Mouse (Mus musculus) embryonic facial prominence, embryonic 11.5 days (tissue): Measurements from ENCODE around the gene Lgals7. TPM values are rescaled to one million over a fixed set of nuclear protein-coding genes. Genes with fewer than 3 reads are reported as not detected.

Source experiments
- ATAC-seq: fragments of 200-750 bp; cut with Nextera tagmentation; replicated peaks from 2 replicates; pipeline ENCODE4 v1.8.0; 2017; ENCODE audit warnings: low read depth; ENCODE audit not compliant: insufficient number of reproducible peaks, low FRiP score, low TSS enrichment
- DNase-seq: peaks from one replicate; pipeline ENCODE4 v3.0.0-alpha.2; 2015; ENCODE audit warnings: low spot score
- H3K27ac ChIP-seq: fragments of 300-500 bp; sonication (generic); replicated peaks from 2 replicates; pipeline ENCODE4 v1.5.1; 2014; ENCODE audit warnings: mild to moderate bottlenecking, low read depth, low read length, control low read depth
- H3K27me3 ChIP-seq: fragments of 300-500 bp; sonication (generic); 2 replicates; pipeline ENCODE4 v1.6.1; 2014; ENCODE audit warnings: mild to moderate bottlenecking, low read length, moderate library complexity, mixed read lengths; ENCODE audit not compliant: control insufficient read depth, insufficient read depth
- H3K36me3 ChIP-seq: fragments of 300-500 bp; sonication (generic); replicated peaks from 2 replicates; pipeline ENCODE4 v1.6.1; 2014; ENCODE audit warnings: low read depth, mild to moderate bottlenecking, low read length, moderate library complexity, mixed read lengths; ENCODE audit not compliant: control insufficient read depth, insufficient read depth
- H3K4me1 ChIP-seq: fragments of 300-500 bp; sonication (generic); 2 replicates; pipeline ENCODE4 v1.6.1; 2014; ENCODE audit warnings: low read length, mixed read lengths; ENCODE audit not compliant: control insufficient read depth, insufficient read depth
- H3K4me2 ChIP-seq: fragments of 300-500 bp; sonication (generic); 2 replicates; pipeline ENCODE4 v1.6.1; 2014; ENCODE audit warnings: low read depth, mild to moderate bottlenecking, control low read depth, low read length, moderate library complexity
- H3K4me3 ChIP-seq: fragments of 300-500 bp; sonication (generic); 2 replicates; pipeline ENCODE4 v1.5.1; 2014; ENCODE audit warnings: low read depth, low read length, control low read depth
- H3K9ac ChIP-seq: fragments of 300-500 bp; sonication (generic); replicated peaks from 2 replicates; pipeline ENCODE4 v1.6.1; 2014; ENCODE audit warnings: mild to moderate bottlenecking, control low read depth, low read length
- H3K9me3 ChIP-seq: fragments of 300-500 bp; sonication (generic); replicated peaks from 2 replicates; pipeline ENCODE4 v1.6.1; 2016; ENCODE audit warnings: mild to moderate bottlenecking, low read length, inconsistent platforms, mixed read lengths; ENCODE audit not compliant: control insufficient read depth
- WGBS: fragments of 180-500 bp; shearing (Covaris S2); extraction: QIAGEN DNeasy Blood & Tissue Kit; methylation state at CpG from one replicate; pipeline ENCODE4 v1.1.7; 2014; 5-methylcytosine and 5-hydroxymethylcytosine counted together
- polyA plus RNA-seq: library from polyadenylated mRNA; unstranded; fragments of >200 nt; fragmentation: Nextera tagmentation; extraction: Ambion mirVana; gene quantifications from 2 replicates; pipeline ENCODE4 v1.2.1, GENCODE M21; 2014

The Lgals7 gene
- polyA plus RNA-seq, 1 experiment from 2014 or later, result 0.98 TPM

GRCm38 (mm10) chr7:28833723-28834347, 29.8 kb upstream of the Lgals7 start, which contains the start of gene Lgals4:
TSS of gene Lgals4 (plus strand) at chr7:28833854.
- no peak for ATAC-seq
- H3K9me3 ChIP-seq, result no peaks in the 10 kb centered on the region
- whole genome bisulfite sequencing, result 91% methylated on average over 6 of the region's 6 CpGs
- no peaks in the 10 kb centered on the region for H3K36me3 ChIP-seq
- DNase-seq, result no peak
- no peak within 1 kb of the TSS for H3K4me3 ChIP-seq
- no peaks in the 10 kb centered on the region for H3K27me3 ChIP-seq
- H3K9ac ChIP-seq, result no peak within 1 kb of the TSS
- no peak within 1 kb of the TSS for H3K4me2 ChIP-seq
- H3K27ac ChIP-seq, result no peak within 1 kb of the TSS
- no peaks in the 10 kb centered on the region for H3K4me1 ChIP-seq

DNA sequence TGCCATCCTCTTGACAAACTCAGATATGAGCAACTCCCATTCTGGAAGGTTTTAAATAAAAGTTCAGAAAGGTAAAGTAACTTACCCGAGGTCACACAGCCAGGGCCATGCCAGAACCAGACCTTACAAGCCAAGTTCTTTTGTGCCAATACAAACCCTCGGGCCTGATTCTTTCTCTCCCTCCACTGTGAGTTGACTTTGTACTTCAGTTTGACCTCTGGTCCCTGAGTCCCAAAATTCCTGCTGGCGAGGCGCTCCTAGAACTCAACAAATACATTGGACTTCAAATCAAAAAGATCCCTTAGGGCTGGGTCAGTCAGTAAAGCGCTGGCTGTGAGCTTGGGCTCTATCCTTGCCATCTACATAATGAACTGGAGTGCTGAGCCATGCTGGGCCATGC, 26.7 kb upstream of the Lgals7 start:
- no peak overlapping the region for H3K9ac ChIP-seq
- no peak overlapping the region for H3K27ac ChIP-seq
- H3K27me3 ChIP-seq, result no peaks in the 10 kb centered on the region
- 83% methylated on average over 5 of the region's 5 CpGs for WGBS
- no peak overlapping the region for H3K4me2 ChIP-seq
- DNase-seq (no peak), ATAC-seq (no peak)
- no peaks in the 10 kb centered on the region for H3K36me3 ChIP-seq
- no peaks in the 10 kb centered on the region for H3K4me1 ChIP-seq
- no peak overlapping the region for H3K4me3 ChIP-seq
- no peaks in the 10 kb centered on the region for H3K9me3 ChIP-seq

DNA sequence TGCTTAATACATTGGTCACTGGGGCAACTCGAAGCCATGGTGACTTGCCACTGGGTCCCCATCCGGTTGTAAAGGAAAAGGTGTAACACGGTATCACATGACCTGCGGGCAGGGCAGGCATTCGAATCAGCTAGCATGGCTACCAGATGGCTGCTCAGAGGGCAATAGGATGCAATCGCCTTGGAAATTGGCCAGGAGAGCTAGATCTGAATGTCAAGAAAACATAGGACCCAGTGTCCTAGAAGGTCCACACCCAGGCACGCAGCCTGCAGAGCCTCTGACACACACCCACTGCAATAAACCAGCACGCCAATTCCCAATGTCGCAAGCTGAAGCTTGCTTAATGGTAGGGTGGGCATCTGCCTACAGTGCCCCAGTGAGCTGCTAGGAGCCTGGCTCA, 25.3 kb upstream of the Lgals7 start:
- no peak overlapping the region for H3K27ac ChIP-seq

DNA sequence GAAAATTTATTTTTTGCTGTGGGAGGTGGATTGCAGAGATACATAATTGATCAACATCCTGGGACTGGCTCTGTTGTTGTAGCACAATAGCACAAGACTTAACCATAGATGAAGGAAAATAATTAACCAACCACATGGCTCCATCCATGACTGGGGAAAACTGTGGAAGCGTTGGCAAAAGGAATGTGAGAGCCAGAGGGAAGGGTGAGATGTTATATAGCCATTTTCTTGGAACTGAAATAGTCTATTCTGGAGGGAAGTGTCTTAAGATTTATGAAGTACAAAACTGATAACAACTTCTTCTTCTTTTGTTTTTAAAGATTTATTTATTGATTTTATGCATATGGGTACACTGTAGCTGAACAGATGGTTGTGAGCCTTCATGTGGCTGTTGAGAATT, 16.4 kb upstream of the Lgals7 start:
- no peak overlapping the region for H3K4me3 ChIP-seq
- H3K4me1 ChIP-seq, result no peaks in the 10 kb centered on the region
- H3K27ac ChIP-seq, result no peak overlapping the region
- no peaks in the 10 kb centered on the region for H3K36me3 ChIP-seq
- no peaks in the 10 kb centered on the region for H3K9me3 ChIP-seq
- ATAC-seq (no peak), DNase-seq (no peak)
- H3K4me2 ChIP-seq, result no peak overlapping the region
- no peaks in the 10 kb centered on the region for H3K27me3 ChIP-seq
- 70% methylated on average over 1 of the region's 1 CpGs for WGBS
- no peak overlapping the region for H3K9ac ChIP-seq

More for the DNA sequence above, 25.3 kb upstream of the Lgals7 start:
- no peak overlapping the region for H3K4me2 ChIP-seq
- WGBS, result 79% methylated on average over 9 of the region's 9 CpGs
- H3K9me3 ChIP-seq, result no peaks in the 10 kb centered on the region
- no peaks in the 10 kb centered on the region for H3K4me1 ChIP-seq
- no peak overlapping the region for H3K9ac ChIP-seq
- H3K27me3 ChIP-seq, result no peaks in the 10 kb centered on the region
- ATAC-seq (no peak), DNase-seq (no peak)
- no peaks in the 10 kb centered on the region for H3K36me3 ChIP-seq
- no peak overlapping the region for H3K4me3 ChIP-seq

DNA sequence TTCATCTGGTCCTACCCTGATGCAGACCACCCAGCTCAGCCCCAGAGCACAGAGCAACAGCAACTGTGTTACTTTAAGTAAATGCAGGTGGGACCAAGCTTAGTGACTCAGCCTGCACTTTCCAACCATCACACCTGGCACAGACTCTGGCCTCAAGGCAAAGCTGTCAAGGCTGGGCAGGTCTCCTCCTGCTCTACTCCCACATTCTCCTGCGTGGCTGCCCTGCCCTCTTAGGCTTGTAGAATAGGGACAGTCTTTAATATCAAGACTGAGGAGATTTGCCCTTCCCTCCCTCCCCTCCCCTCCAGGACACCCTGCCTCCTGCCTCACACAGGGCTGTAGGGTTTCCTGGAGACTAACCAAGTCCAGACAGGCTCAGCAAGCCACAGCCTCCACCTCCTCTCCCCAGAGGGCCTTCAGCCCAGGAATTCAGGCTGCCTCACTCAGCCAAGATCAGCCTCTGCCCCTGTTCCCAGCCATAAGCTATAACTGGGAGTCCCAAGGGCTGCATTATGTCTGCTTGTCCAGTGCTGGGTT, 13.9 kb upstream of the Lgals7 start:
- WGBS, result 23% methylated on average over 1 of the region's 1 CpGs
- H3K27ac ChIP-seq, result no peak overlapping the region
- H3K27me3 ChIP-seq, result no peaks in the 10 kb centered on the region
- ATAC-seq, result peak; percentile 73; the same call in 1 of the 2 replicates
- H3K36me3 ChIP-seq, result no peaks in the 10 kb centered on the region
- H3K9me3 ChIP-seq, result no peaks in the 10 kb centered on the region
- DNase-seq, result peak; percentile 57
- H3K4me1 ChIP-seq, result no peaks in the 10 kb centered on the region
- peak overlapping the region; percentile 3; the same call in 1 of the 2 replicates for H3K9ac ChIP-seq
- no peak overlapping the region for H3K4me2 ChIP-seq
- no peak overlapping the region for H3K4me3 ChIP-seq

- no peak overlapping the region for H3K9ac ChIP-seq
- no peak overlapping the region for H3K27ac ChIP-seq
- 84% methylated on average over 4 of the region's 4 CpGs for WGBS
- H3K4me1 ChIP-seq, result no peaks in the 10 kb centered on the region
- no peaks in the 10 kb centered on the region for H3K9me3 ChIP-seq
- ATAC-seq, result no peak
- no peak overlapping the region for H3K4me2 ChIP-seq
- H3K36me3 ChIP-seq, result no peaks in the 10 kb centered on the region
- H3K4me3 ChIP-seq, result no peak overlapping the region
- no peaks in the 10 kb centered on the region for H3K27me3 ChIP-seq
- DNase-seq, result no peak
Measured at GRCm38 (mm10) chr7:28850642-28851041, 13.0 kb upstream of the Lgals7 start.

DNA sequence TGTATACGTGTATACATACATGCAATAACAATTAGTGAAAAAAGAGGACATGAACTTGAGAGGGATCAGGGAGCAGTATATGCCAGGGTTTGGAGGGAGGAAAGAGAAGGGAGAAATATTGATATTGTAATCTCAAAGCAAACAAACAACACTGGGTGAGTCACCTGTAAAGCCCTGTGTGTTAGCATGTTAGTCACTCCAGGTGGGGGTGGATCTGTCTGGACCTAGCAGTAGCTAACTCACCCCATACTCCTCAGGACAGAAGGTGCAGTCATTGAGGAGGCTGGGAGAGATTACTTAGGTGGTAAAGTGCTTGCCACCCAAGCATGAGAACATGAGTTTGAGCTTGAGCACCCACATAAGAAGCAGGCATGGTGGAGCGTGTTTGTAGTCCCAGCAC, 3.7 kb upstream of the Lgals7 start:
- ATAC-seq, result no peak
- no peak overlapping the region for H3K27ac ChIP-seq
- H3K4me2 ChIP-seq, result no peak overlapping the region
- peaks cover 3% of the 10 kb centered on the region for H3K9me3 ChIP-seq
- H3K27me3 ChIP-seq, result no peaks in the 10 kb centered on the region
- no peaks in the 10 kb centered on the region for H3K4me1 ChIP-seq
- no peak overlapping the region for H3K4me3 ChIP-seq
- 85% methylated on average over 2 of the region's 2 CpGs for WGBS
- DNase-seq, result no peak
- H3K36me3 ChIP-seq, result no peaks in the 10 kb centered on the region
- no peak overlapping the region for H3K9ac ChIP-seq

GRCm38 (mm10) chr7:28860898-28861297, 2.8 kb upstream of the Lgals7 start:
- Histone ChIP-seq H3K36me3 (no peaks in the 10 kb centered on the region), H3K27ac (no peak overlapping the region), H3K4me2 (no peak overlapping the region), H3K4me3 (no peak overlapping the region), H3K9me3 (peaks cover 3% of the 10 kb centered on the region), H3K27me3 (no peaks in the 10 kb centered on the region), H3K4me1 (no peaks in the 10 kb centered on the region), H3K9ac (no peak overlapping the region)
- DNase-seq (no peak), ATAC-seq (no peak)
- 86% methylated on average over 6 of the region's 6 CpGs for WGBS
